Mouse (Mus musculus) MEL (cell line): ENCODE data around the gene Tnfaip3. TPM values are rescaled to one million over a fixed set of nuclear protein-coding genes. Genes with fewer than 3 reads are reported as not detected.

Source experiments
- DNase-seq: peaks from one replicate; pipeline ENCODE4 v3.0.0; 2011; ENCODE audit warnings: low read depth, low spot score
- H3K27ac ChIP-seq: 2 replicates; pipeline ENCODE4 v1.5.1; 2012; ENCODE audit warnings: low read depth, mild to moderate bottlenecking, control low read depth, low read length, moderate library complexity; ENCODE audit not compliant: control insufficient read depth
- H3K27me3 ChIP-seq, 2 experiments: fragments of 150-350 bp in 1 of 2; sonication (generic) in 1 of 2; 2 replicates each; pipeline ENCODE4 v1.6.1; 2012; ENCODE audit warnings: low read length in 2 of 2, mild to moderate bottlenecking in 2 of 2, improper control_type of control experiment in 1 of 2, moderate library complexity in 1 of 2; ENCODE audit not compliant: insufficient read depth in 2 of 2, control insufficient read depth in 1 of 2
- H3K36me3 ChIP-seq, 2 experiments: 2 replicates each; pipeline ENCODE4 v1.6.1; 2012 to 2014; ENCODE audit warnings: low read length in 2 of 2, improper control_type of control experiment in 1 of 2, inconsistent platforms in 1 of 2, mild to moderate bottlenecking in 1 of 2; ENCODE audit not compliant: insufficient read depth in 2 of 2, control insufficient read depth in 1 of 2
- H3K4me1 ChIP-seq, 2 experiments: fragments of 150-350 bp in 1 of 2; sonication (generic) in 1 of 2; 2 replicates each; pipeline ENCODE4 v1.6.1; 2012; ENCODE audit warnings: low read length in 2 of 2, improper control_type of control experiment in 1 of 2, mild to moderate bottlenecking in 1 of 2; ENCODE audit not compliant: insufficient read depth in 2 of 2, control insufficient read depth in 1 of 2
- H3K4me3 ChIP-seq, 2 experiments: fragments of 150-350 bp in 1 of 2; sonication (generic) in 1 of 2; 2 replicates each; pipeline ENCODE4 v1.5.1; 2012; ENCODE audit warnings: low read depth in 2 of 2, low read length in 2 of 2, mild to moderate bottlenecking in 2 of 2, moderate library complexity in 2 of 2, control low read depth in 1 of 2, improper control_type of control experiment in 1 of 2; ENCODE audit not compliant: control insufficient read depth in 1 of 2, insufficient read depth in 1 of 2
- H3K79me2 ChIP-seq: 2 replicates; pipeline ENCODE4 v1.6.1; 2012; ENCODE audit warnings: mild to moderate bottlenecking, low read length, moderate library complexity; ENCODE audit not compliant: control insufficient read depth, poor library complexity, insufficient read depth
- H3K9ac ChIP-seq: 2 replicates; pipeline ENCODE4 v1.6.1; 2012; ENCODE audit warnings: low read depth, mild to moderate bottlenecking, control low read depth, low read length, moderate library complexity; ENCODE audit not compliant: control insufficient read depth, poor library complexity, severe bottlenecking
- H3K9me3 ChIP-seq: fragments of 150-350 bp; sonication (generic); replicated peaks from 2 replicates; pipeline ENCODE4 v1.6.1; 2012; ENCODE audit warnings: mild to moderate bottlenecking, low read length, improper control_type of control experiment, moderate library complexity; ENCODE audit not compliant: insufficient read depth
- BHLHE40 ChIP-seq: IDR thresholded peaks from 2 replicates; pipeline ENCODE4 v1.6.1; 2012; ENCODE audit warnings: low read depth, mild to moderate bottlenecking, inconsistent platforms, low read length, improper control_type of control experiment, borderline replicate concordance
- CHD1 ChIP-seq: IDR thresholded peaks from 2 replicates; pipeline ENCODE4 v1.6.1; 2012; ENCODE audit warnings: low read depth, mild to moderate bottlenecking, inconsistent platforms, low read length, improper control_type of control experiment
- CTCF ChIP-seq, 3 experiments: IDR thresholded peaks in 2 of 3; conservative IDR thresholded peaks in 1 of 3; 2 replicates each; pipeline ENCODE4 v1.5.1; 2011 to 2012; ENCODE audit warnings: low read length in 3 of 3, low read depth in 2 of 3, mild to moderate bottlenecking in 2 of 3, improper control_type of control experiment in 1 of 3, inconsistent platforms in 1 of 3, mixed read lengths in 1 of 3, moderate library complexity in 1 of 3; ENCODE audit not compliant: control insufficient read depth in 1 of 3, insufficient read depth in 1 of 3, poor library complexity in 1 of 3, severe bottlenecking in 1 of 3
- EP300 ChIP-seq, 2 experiments: IDR thresholded peaks; 2 replicates each; pipeline ENCODE4 v1.6.1; 2011; ENCODE audit warnings: improper control_type of control experiment in 2 of 2, low read length in 2 of 2, low read depth in 1 of 2, mild to moderate bottlenecking in 1 of 2
- ETS1 ChIP-seq: IDR thresholded peaks from 2 replicates; pipeline ENCODE4 v1.6.1; 2012; ENCODE audit warnings: low read depth, mild to moderate bottlenecking, inconsistent platforms, low read length, improper control_type of control experiment, moderate library complexity
- GABPA ChIP-seq: IDR thresholded peaks from 2 replicates; pipeline ENCODE4 v1.6.1; 2012; ENCODE audit warnings: low read depth, mild to moderate bottlenecking, inconsistent platforms, low read length, improper control_type of control experiment, moderate library complexity
- GATA1 ChIP-seq: IDR thresholded peaks from 2 replicates; pipeline ENCODE4 v1.6.1; 2011; ENCODE audit warnings: low read depth, low read length, improper control_type of control experiment
- KAT2A ChIP-seq: conservative IDR thresholded peaks from 2 replicates; pipeline ENCODE4 v1.6.1; 2012; ENCODE audit warnings: low read depth, low read length, improper control_type of control experiment, inconsistent platforms
- MAZ ChIP-seq: IDR thresholded peaks from 2 replicates; pipeline ENCODE4 v1.6.1; 2012; ENCODE audit warnings: low read depth, mild to moderate bottlenecking, inconsistent platforms, low read length, improper control_type of control experiment
- MXI1 ChIP-seq: IDR thresholded peaks from 2 replicates; pipeline ENCODE4 v1.6.1; 2011; ENCODE audit warnings: mild to moderate bottlenecking, low read depth, low read length, improper control_type of control experiment
- MYC ChIP-seq: IDR thresholded peaks from 2 replicates; pipeline ENCODE4 v1.6.1; 2011; ENCODE audit warnings: low read depth, mild to moderate bottlenecking, low read length, improper control_type of control experiment, moderate library complexity
- POLR2A ChIP-seq, 2 experiments: IDR thresholded peaks; 2 replicates each; pipeline ENCODE4 v1.6.1; 2011 to 2012; ENCODE audit warnings: low read length in 2 of 2, mild to moderate bottlenecking in 2 of 2, control low read depth in 1 of 2, improper control_type of control experiment in 1 of 2, low read depth in 1 of 2, moderate library complexity in 1 of 2; ENCODE audit not compliant: control insufficient read depth in 1 of 2, insufficient read depth in 1 of 2, poor library complexity in 1 of 2
- SIN3A ChIP-seq: IDR thresholded peaks from 2 replicates; pipeline ENCODE4 v1.6.1; 2012; ENCODE audit warnings: low read length, improper control_type of control experiment, inconsistent platforms
- TAL1 ChIP-seq: IDR thresholded peaks from 2 replicates; pipeline ENCODE4 v1.6.1; 2012; ENCODE audit warnings: mild to moderate bottlenecking, inconsistent platforms, low read length, moderate library complexity, mixed read lengths
- TCF12 ChIP-seq: IDR thresholded peaks from 2 replicates; pipeline ENCODE4 v1.6.1; 2014; ENCODE audit warnings: low read depth, mild to moderate bottlenecking, inconsistent platforms, low read length, improper control_type of control experiment, moderate library complexity
- USF1 ChIP-seq: IDR thresholded peaks from 2 replicates; pipeline ENCODE4 v1.6.1; 2014; ENCODE audit warnings: low read depth, mild to moderate bottlenecking, inconsistent platforms, low read length, improper control_type of control experiment, moderate library complexity
- USF2 ChIP-seq, 2 experiments: IDR thresholded peaks; 2 replicates each; pipeline ENCODE4 v1.6.1; 2011 to 2012; ENCODE audit warnings: improper control_type of control experiment in 2 of 2, low read length in 2 of 2, borderline replicate concordance in 1 of 2, inconsistent platforms in 1 of 2, low read depth in 1 of 2, mild to moderate bottlenecking in 1 of 2; ENCODE audit not compliant: insufficient read depth in 1 of 2
- ZMIZ1 ChIP-seq: IDR thresholded peaks from 2 replicates; pipeline ENCODE4 v1.6.1; 2012; ENCODE audit warnings: low read depth, mild to moderate bottlenecking, inconsistent platforms, low read length, improper control_type of control experiment, moderate library complexity
- polyA plus RNA-seq, 2 experiments: library from polyadenylated mRNA; stranded (reverse) in 1 of 2; unstranded in 1 of 2; fragments of >175 nt in 1 of 2; fragments of >200 nt in 1 of 2; gene quantifications; 2 replicates each; pipeline versions ENCODE4 v1.2.1 to v1.2.4; 2012; ENCODE audit warnings: low replicate concordance in 2 of 2, low read depth in 1 of 2; ENCODE audit not compliant: insufficient read length in 2 of 2, insufficient read depth in 1 of 2, missing spikeins in 1 of 2
- total RNA-seq: library from RNA; depleted of rRNA; stranded (reverse); fragments of 300-350 nt; gene quantifications from 2 replicates; pipeline ENCODE4 v1.2.3, GENCODE M21; 2012

Gene Tnfaip3
- total and polyA plus RNA-seq, 3 experiments, result 0.38 to 0.54 TPM; not detected in 1

DNA sequence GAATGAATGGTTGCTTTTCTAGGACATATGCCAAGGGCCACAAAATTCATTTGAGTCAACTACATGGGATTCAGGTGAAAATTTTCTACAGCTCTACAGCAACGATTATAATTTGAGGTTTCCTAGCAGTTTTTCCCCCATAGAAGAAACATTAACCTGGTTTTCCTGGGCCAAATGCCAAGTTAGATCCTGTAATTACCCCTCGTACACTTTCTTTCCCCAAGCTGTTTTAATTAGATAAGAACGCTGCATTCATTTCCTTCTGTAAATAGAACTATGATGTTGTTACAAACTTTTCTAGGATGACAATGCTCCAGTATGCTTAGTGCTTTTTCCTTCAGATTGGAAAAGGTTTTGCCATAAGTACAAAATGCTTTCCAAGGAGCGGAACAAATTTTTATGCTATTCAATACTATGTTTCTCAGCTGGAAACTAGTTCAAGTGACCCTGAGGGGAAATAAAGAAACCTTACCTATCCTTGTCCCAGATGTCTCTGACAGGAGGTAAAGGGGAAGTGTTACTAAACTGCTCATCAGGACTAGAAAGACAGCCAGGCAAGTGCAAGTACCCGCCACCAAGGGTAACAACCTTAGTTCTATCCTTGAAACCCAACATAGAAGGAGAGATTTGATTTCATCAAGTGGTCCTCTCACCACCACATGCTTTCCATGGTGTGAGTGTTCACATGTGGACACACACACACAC, 8.3 kb upstream of the Tnfaip3 start:
- Histone ChIP-seq H3K4me3 (no peak overlapping the region), H3K9me3 (no peaks in the 10 kb centered on the region), H3K4me1 (peaks cover 7 to 17% of the 10 kb centered on the region in 2 experiments; a peak in 3 of 4 replicates), H3K9ac (no peak overlapping the region), H3K79me2 (no peaks in the 10 kb centered on the region), H3K27me3 (no peaks in the 10 kb centered on the region), H3K36me3 (peaks cover 0 to 18% of the 10 kb centered on the region in 2 experiments; a peak in 2 of 4 replicates), H3K27ac (peak overlapping the region; percentile 34)
- peak; percentile 85 for DNase-seq
- TF ChIP-seq TAL1 (peak; percentile 86), TCF12 (peak; percentile 83), POLR2A (IDR thresholded peaks at IDR 0.05; ENCODE audit: control insufficient read depth in 1 of 2, insufficient read depth in 1 of 2, low read depth in 1 of 2, low read length in 2 of 2, poor library complexity in 1 of 2) (no peak), ETS1 (peak; percentile 78), EP300 (IDR thresholded peaks at IDR 0.05; ENCODE audit: low read depth in 1 of 2, low read length in 2 of 2) (peak; percentile 80 to 85), GATA1 (peak; percentile 85)

DNA sequence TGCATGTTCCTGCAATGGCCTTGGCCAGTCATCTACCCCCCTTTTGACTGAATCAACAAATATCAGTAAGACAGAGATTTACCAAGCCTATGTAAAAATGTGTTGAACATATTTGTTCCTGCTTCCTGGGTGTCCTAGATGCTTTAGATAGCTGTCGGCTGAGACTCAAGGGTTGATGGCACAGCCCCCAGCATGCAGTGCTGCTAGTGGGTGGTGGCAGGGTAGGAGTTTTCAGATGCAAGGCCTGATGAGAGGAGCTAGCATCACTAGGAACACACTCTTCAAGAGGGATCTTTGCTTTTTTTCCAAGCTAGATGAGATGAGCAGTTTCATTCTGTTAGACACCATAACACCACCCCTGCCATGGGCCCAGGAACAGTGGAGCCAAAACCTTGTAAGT, 6.8 kb upstream of the Tnfaip3 start:
- no peak overlapping the region for H3K9ac ChIP-seq

More for the DNA sequence above, 6.8 kb upstream of the Tnfaip3 start:
- peaks cover 0 to 18% of the 10 kb centered on the region in 2 experiments; a peak in 2 of 4 replicates for H3K36me3 ChIP-seq
- no peaks in the 10 kb centered on the region for H3K9me3 ChIP-seq
- DNase-seq, result no peak
- no peaks in the 10 kb centered on the region for H3K27me3 ChIP-seq
- H3K27ac ChIP-seq, result no peak overlapping the region
- no peaks in the 10 kb centered on the region for H3K79me2 ChIP-seq
- no peak for TF ChIP-seq MYC
- no peak for TF ChIP-seq TAL1
- TF ChIP-seq GATA1, result no peak
- no peak for TF ChIP-seq SIN3A
- no peak for TF ChIP-seq BHLHE40
- no peak for TF ChIP-seq USF1
- TF ChIP-seq ZMIZ1, result no peak
- TF ChIP-seq POLR2A (IDR thresholded peaks at IDR 0.05; ENCODE audit: control insufficient read depth in 1 of 2, insufficient read depth in 1 of 2, low read depth in 1 of 2, low read length in 2 of 2, poor library complexity in 1 of 2), result no peak
- TF ChIP-seq CTCF (IDR thresholded peaks at IDR 0.05 in 2 of 3, conservative IDR thresholded peaks at IDR 0.05 in 1 of 3; ENCODE audit: control insufficient read depth in 1 of 3, insufficient read depth in 1 of 3, low read depth in 2 of 3, low read length in 3 of 3, poor library complexity in 1 of 3, severe bottlenecking in 1 of 3), result no peak
- TF ChIP-seq USF2 (IDR thresholded peaks at IDR 0.05; ENCODE audit: borderline replicate concordance in 1 of 2, insufficient read depth in 1 of 2, low read depth in 1 of 2, low read length in 2 of 2), result no peak
- no peak for TF ChIP-seq MAZ
- no peak for TF ChIP-seq KAT2A
- no peak for TF ChIP-seq MXI1
- TF ChIP-seq GABPA, result no peak
- TF ChIP-seq TCF12, result no peak
- TF ChIP-seq CHD1, result no peak
- H3K4me3 ChIP-seq, result no peak overlapping the region
- H3K4me1 ChIP-seq, result peaks cover 6 to 20% of the 10 kb centered on the region in 2 experiments; a peak in 3 of 4 replicates
